Comparison of ENCODE assay signal across 11 mouse cellular contexts in the genomic region with DNA sequence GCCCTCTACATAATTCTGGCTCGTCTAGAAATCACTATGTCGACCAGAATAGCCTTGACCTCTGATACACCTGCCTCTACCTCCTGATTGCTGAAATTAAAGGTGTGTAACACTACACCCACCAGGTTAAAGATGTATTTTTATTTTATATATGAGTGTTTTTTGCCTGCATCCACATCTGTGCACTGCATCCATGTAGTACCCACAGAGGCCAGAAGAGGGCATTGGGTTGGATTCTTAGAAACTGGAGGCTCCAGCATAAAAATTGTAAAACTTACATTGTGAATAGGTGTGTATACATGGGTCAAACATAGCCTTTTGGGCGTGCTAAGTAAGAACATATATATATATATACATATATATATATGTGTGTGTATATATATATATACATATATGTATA. TPM values are rescaled to one million over a fixed set of nuclear protein-coding genes. Genes with fewer than 3 reads are reported as not detected.
DNase-seq lines count a peak whose midpoint lies in the region; ATAC-seq and TF ChIP-seq lines count a peak whose summit lies in the region.
"Had no signal": no experiment of that assay in that cellular context is flagged by ENCODE, and none has a peak within 500 bp of the region (broad histone marks: within the 10 kb centered on the region; RNA-seq: fewer than 3 reads in every experiment).

No protein-coding gene starts in this region.

- DNase-seq in embryo, embryonic 11 days, result peak; percentile 24
- no peak for DNase-seq in embryo, embryonic 9.5 days (ENCODE audit: extremely low spot score)
- peak in 1 of 2 experiments; percentile 27 for DNase-seq in layer of hippocampus, adult 2 months (ENCODE audit: low spot score in 2 of 2)
- DNase-seq in layer of hippocampus, adult 9-10 months (ENCODE audit: low spot score), result no peak
- DNase-seq in 3T3-L1 (ENCODE audit: low read depth, low spot score), result peak; percentile 62
- peak; percentile 60 to 66 for DNase-seq in adrenal gland, postnatal 36 days
- no peak for DNase-seq in spleen, postnatal 36 days (ENCODE audit: low spot score in 2 of 2)

- H3K36me3 ChIP-seq in heart, embryonic 12.5 days, result no peaks in the 10 kb centered on the region
- H3K36me3 ChIP-seq: hindbrain, embryonic 12.5 days had no signal

- H3K9me3 ChIP-seq in heart, embryonic 12.5 days (replicated peaks), result no peaks in the 10 kb centered on the region
- H3K9me3 ChIP-seq: hindbrain, embryonic 12.5 days had no signal

- H3K9ac ChIP-seq in heart, embryonic 12.5 days, result no peak overlapping the region
- H3K9ac ChIP-seq: hindbrain, embryonic 12.5 days had no signal

- H3K27me3 ChIP-seq in heart, embryonic 12.5 days (replicated peaks), result 0 out of 2 replicates have a peak, but pooled peaks cover 3% of the 10 kb centered on the region
- H3K27me3 ChIP-seq: hindbrain, embryonic 12.5 days had no signal

- H3K27ac ChIP-seq in layer of hippocampus, adult 2 months, result no peak overlapping the region
- H3K27ac ChIP-seq in heart, embryonic 12.5 days (ENCODE audit: poor library complexity, severe bottlenecking), result no peak overlapping the region
- H3K27ac ChIP-seq: hindbrain, embryonic 12.5 days had no signal

- 42% methylated on average over 3 of the region's 3 CpGs for WGBS in heart, embryonic 12.5 days

- no peak overlapping the region for H3K4me2 ChIP-seq in heart, embryonic 12.5 days
- H3K4me2 ChIP-seq: hindbrain, embryonic 12.5 days had no signal

- no peak for ATAC-seq in heart, embryonic 12.5 days (ENCODE audit: insufficient number of reproducible peaks, low FRiP score)

- H3K4me3 ChIP-seq in layer of hippocampus, adult 2 months, result no peak overlapping the region
- H3K4me3 ChIP-seq in heart, embryonic 12.5 days, result no peak overlapping the region
- H3K4me3 ChIP-seq: hindbrain, embryonic 12.5 days had no signal

- H3K4me1 ChIP-seq in heart, embryonic 12.5 days (replicated peaks), result peaks cover 4% of the 10 kb centered on the region; the same call in 1 of the 2 replicates

- peak; percentile 80 for TF ChIP-seq CTCF in layer of hippocampus, adult 2 months (conservative IDR thresholded peaks at IDR 0.05)

RNA-seq across cellular contexts. Expression of a gene that starts 33.0 kb away (rescaled TPM):
- total RNA-seq in layer of hippocampus, adult 2 months (2021), result 10 to 100 TPM; 84.4 to 92.7 TPM
- total RNA-seq in adrenal gland, postnatal 36 days (2021), result 100 to 1,000 TPM in 1 of 2 experiments, 10 to 100 TPM in 1; 82.7 to 123 TPM
- polyA plus RNA-seq in heart, embryonic 12.5 days (2016; fragmentation: Nextera tagmentation; extraction: Ambion mirVana), result 11.1 and 11.7 TPM in 2 replicates

RNA-seq across cellular contexts. Expression of a gene that starts 33.6 kb away (rescaled TPM):
- total RNA-seq in layer of hippocampus, adult 2 months (2021), result not detected
- total RNA-seq in adrenal gland, postnatal 36 days (2021), result not detected
- not detected in 2 replicates for polyA plus RNA-seq in heart, embryonic 12.5 days (2016; fragmentation: Nextera tagmentation; extraction: Ambion mirVana)
- polyA plus RNA-seq: embryonic facial prominence, embryonic 14.5 days; hindbrain, embryonic 12.5 days; lung, embryonic 16.5 days had no signal

RNA-seq across cellular contexts. Expression of a gene that starts 45.8 kb away (rescaled TPM):
- 100 to 1,000 TPM; 295 to 309 TPM for total RNA-seq in layer of hippocampus, adult 2 months (2021)
- 100 to 1,000 TPM; 384 to 426 TPM for total RNA-seq in adrenal gland, postnatal 36 days (2021)
- 715 and 742 TPM in 2 replicates for polyA plus RNA-seq in heart, embryonic 12.5 days (2016; fragmentation: Nextera tagmentation; extraction: Ambion mirVana)

RNA-seq across cellular contexts. Expression of a gene that starts 45.9 kb away (rescaled TPM):
- total RNA-seq in layer of hippocampus, adult 2 months (2021), result 1 to 10 TPM; 7.6 to 8.1 TPM
- total RNA-seq in adrenal gland, postnatal 36 days (2021), result 10 to 100 TPM; 15.6 to 20.1 TPM
- polyA plus RNA-seq in heart, embryonic 12.5 days (2016; fragmentation: Nextera tagmentation; extraction: Ambion mirVana), result 14.6 and 16.3 TPM in 2 replicates

RNA-seq across cellular contexts. Expression of a gene that starts 54.3 kb away (rescaled TPM):
- 10 to 100 TPM; 25.0 to 31.9 TPM for total RNA-seq in layer of hippocampus, adult 2 months (2021)
- total RNA-seq in adrenal gland, postnatal 36 days (2021), result 10 to 100 TPM; 16.3 to 18.3 TPM
- polyA plus RNA-seq in heart, embryonic 12.5 days (2016; fragmentation: Nextera tagmentation; extraction: Ambion mirVana), result 17.9 and 19.6 TPM in 2 replicates

Comparison
In these comparisons a context has a peak if more than half of its experiments do, and no peak if none do; other contexts are left out.
1. DNase-seq: peak in embryo, embryonic 11 days (single experiment), 3T3-L1 (single experiment) and adrenal gland, postnatal 36 days (2 of 2); none in embryo, embryonic 9.5 days (single experiment), layer of hippocampus, adult 9-10 months (single experiment) and spleen, postnatal 36 days (0 of 2).